Mouse (Mus musculus): Measurements from ENCODE around the gene Cntn3. TPM values are rescaled to one million over a fixed set of nuclear protein-coding genes. Genes with fewer than 3 reads are reported as not detected.
"Not testable (repeated sequence)": the region's sequence is repeated elsewhere in the genome, so short reads cannot be mapped to it uniquely, and the experiment has no call there.

Cntn3 gene
- total RNA-seq (2021) = not detected
- long read RNA-seq, experiment 1 = 0 reads
- long read RNA-seq, experiment 2 = 0 reads

- DNase-seq; H3K4me3 ChIP-seq; H3K27ac ChIP-seq; intact Hi-C loops (cut with DNase I): not testable (repeated sequence)
Observed at GRCm38 (mm10) chr6:102573001-102573400, at the start of gene Cntn3. Gene Cntn3 (minus strand): TSS chr6:102573101.

GRCm38 (mm10) chr6:102600773-102601172 lies 27.9 kb upstream of the Cntn3 start:
- no peak for TF ChIP-seq CTCF (IDR thresholded peaks at IDR 0.05)
- no peak overlapping the region for H3K27ac ChIP-seq
- DNase-seq = no peak
- H3K4me3 ChIP-seq = no peak overlapping the region
- intact Hi-C loops (cut with DNase I) = no loop called here

GRCm38 (mm10) chr6:102597756-102598155 lies 24.9 kb upstream of the Cntn3 start:
- intact Hi-C loops (cut with DNase I) = no loop called here
- no peak overlapping the region for H3K4me3 ChIP-seq
- TF ChIP-seq CTCF (IDR thresholded peaks at IDR 0.05) = no peak
- no peak overlapping the region for H3K27ac ChIP-seq
- DNase-seq = no peak

GRCm38 (mm10) chr6:102590151-102590550 lies 17.2 kb upstream of the Cntn3 start:
- DNase-seq = no peak
- H3K27ac ChIP-seq = no peak overlapping the region
- H3K4me3 ChIP-seq = no peak overlapping the region
- no peak for TF ChIP-seq CTCF (IDR thresholded peaks at IDR 0.05)
- intact Hi-C loops (cut with DNase I) = no loop called here

- Histone ChIP-seq H3K27ac (no peak overlapping the region), H3K4me3 (no peak overlapping the region)
- no peak for DNase-seq
- intact Hi-C loops (cut with DNase I) = no loop called here
- TF ChIP-seq CTCF (IDR thresholded peaks at IDR 0.05) = no peak
Observed at GRCm38 (mm10) chr6:102589311-102589710, 16.4 kb upstream of the Cntn3 start.

GRCm38 (mm10) chr6:102586056-102586455 lies 13.2 kb upstream of the Cntn3 start:
- Histone ChIP-seq H3K27ac (no peak overlapping the region), H3K4me3 (no peak overlapping the region)
- intact Hi-C loops (cut with DNase I) = no loop called here
- no peak for TF ChIP-seq CTCF (IDR thresholded peaks at IDR 0.05)
- DNase-seq = no peak

GRCm38 (mm10) chr6:102583578-102583977 lies 10.7 kb upstream of the Cntn3 start:
- no peak for DNase-seq
- Histone ChIP-seq H3K4me3 (no peak overlapping the region), H3K27ac (no peak overlapping the region)
- TF ChIP-seq CTCF (IDR thresholded peaks at IDR 0.05) = no peak
- intact Hi-C loops (cut with DNase I) = no loop called here

GRCm38 (mm10) chr6:102567496-102567895 lies 5.4 kb downstream of the Cntn3 start:
- no peak overlapping the region for H3K27ac ChIP-seq
- TF ChIP-seq CTCF (IDR thresholded peaks at IDR 0.05) = no peak
- no peak for DNase-seq
- H3K4me3 ChIP-seq = no peak overlapping the region
- intact Hi-C loops (cut with DNase I) = no loop called here

GRCm38 (mm10) chr6:102565228-102565627 lies 7.7 kb downstream of the Cntn3 start:
- no peak for DNase-seq
- TF ChIP-seq CTCF (IDR thresholded peaks at IDR 0.05) = no peak
- Histone ChIP-seq H3K4me3 (no peak overlapping the region), H3K27ac (no peak overlapping the region)
- intact Hi-C loops (cut with DNase I) = no loop called here

- intact Hi-C loops (cut with DNase I) = no loop called here
Observed at GRCm38 (mm10) chr6:102564011-102564731, 8.7 kb downstream of the Cntn3 start.

GRCm38 (mm10) chr6:102563431-102563830 lies 9.5 kb downstream of the Cntn3 start:
- no peak for DNase-seq
- intact Hi-C loops (cut with DNase I) = no loop called here
- TF ChIP-seq CTCF (IDR thresholded peaks at IDR 0.05) = no peak
- no peak overlapping the region for H3K27ac ChIP-seq
- H3K4me3 ChIP-seq = peak overlapping the region; percentile 54

More at GRCm38 (mm10) chr6:102564011-102564731, 8.7 kb downstream of the Cntn3 start:
- no peak overlapping the region for H3K27ac ChIP-seq
- peak overlapping the region; percentile 54 for H3K4me3 ChIP-seq
- peak; percentile 19 for DNase-seq
- TF ChIP-seq CTCF (IDR thresholded peaks at IDR 0.05) = no peak

- intact Hi-C loops (cut with DNase I) = no loop called here
- no peak overlapping the region for H3K27ac ChIP-seq
- TF ChIP-seq CTCF (IDR thresholded peaks at IDR 0.05) = no peak
- DNase-seq = no peak
- no peak overlapping the region for H3K4me3 ChIP-seq
Observed at GRCm38 (mm10) chr6:102557521-102557920, 15.4 kb downstream of the Cntn3 start.

- no peak for DNase-seq
- no peak for TF ChIP-seq CTCF (IDR thresholded peaks at IDR 0.05)
- intact Hi-C loops (cut with DNase I) = no loop called here
- no peak overlapping the region for H3K4me3 ChIP-seq
- H3K27ac ChIP-seq = no peak overlapping the region
Observed at GRCm38 (mm10) chr6:102556497-102556896, 16.4 kb downstream of the Cntn3 start.

GRCm38 (mm10) chr6:102555814-102556437 lies 17.0 kb downstream of the Cntn3 start:
- no peak for DNase-seq
- H3K4me3 ChIP-seq = no peak overlapping the region
- no peak overlapping the region for H3K27ac ChIP-seq
- TF ChIP-seq CTCF (IDR thresholded peaks at IDR 0.05) = no peak
- intact Hi-C loops (cut with DNase I) = no loop called here
